Mouse (Mus musculus) gastrocnemius, postnatal 4 days (tissue): Measurements from ENCODE around the gene Zfp987. TPM values are rescaled to one million over a fixed set of nuclear protein-coding genes. Genes with fewer than 3 reads are reported as not detected.
"Not testable (repeated sequence)": the region's sequence is repeated elsewhere in the genome, so short reads cannot be mapped to it uniquely, and the experiment has no call there.

Source experiments
- DNase-seq, 2 experiments: peaks; one replicate each; pipeline ENCODE4 v3.0.0; 2021 to 2022; ENCODE audit warnings: low spot score in 2 of 2, mixed read lengths in 2 of 2
- long read RNA-seq, 2 experiments: library from polyadenylated mRNA; stranded (forward); transcript quantifications; one replicate each; pipeline ENCODE4 v2.0.0; 2021
- total RNA-seq, 2 experiments: library from RNA; stranded (reverse); gene quantifications; 2 replicates each; pipeline ENCODE4 v1.2.3; 2021

Gene Zfp987
- not detected for total RNA-seq
- long read RNA-seq, experiment 1, result 0 reads
- long read RNA-seq, experiment 2, result 0 reads

DNA sequence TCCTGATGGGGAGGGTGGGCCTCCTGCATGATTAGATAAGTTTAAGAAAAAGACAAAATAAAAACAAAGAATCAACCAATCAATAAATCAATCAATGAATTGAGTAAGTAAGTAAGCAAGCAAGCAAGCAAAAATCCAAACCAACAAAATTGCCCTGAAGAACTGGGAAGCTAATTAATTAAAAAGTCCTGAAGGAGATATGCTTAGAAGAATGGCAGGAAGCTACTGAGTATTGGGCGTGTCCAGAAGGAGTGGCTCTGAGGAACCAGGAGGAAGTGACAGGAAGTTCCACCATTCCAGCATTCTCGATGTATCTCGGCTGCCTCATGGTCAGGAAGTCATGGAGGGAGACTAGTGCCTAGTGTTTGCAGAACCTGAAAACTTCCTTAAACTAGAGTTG lies at the start of gene Zfp987:
Zfp987 (plus strand) TSS at position 301 of the 400 bp plus-strand sequence.
- not testable (repeated sequence) for DNase-seq

DNA sequence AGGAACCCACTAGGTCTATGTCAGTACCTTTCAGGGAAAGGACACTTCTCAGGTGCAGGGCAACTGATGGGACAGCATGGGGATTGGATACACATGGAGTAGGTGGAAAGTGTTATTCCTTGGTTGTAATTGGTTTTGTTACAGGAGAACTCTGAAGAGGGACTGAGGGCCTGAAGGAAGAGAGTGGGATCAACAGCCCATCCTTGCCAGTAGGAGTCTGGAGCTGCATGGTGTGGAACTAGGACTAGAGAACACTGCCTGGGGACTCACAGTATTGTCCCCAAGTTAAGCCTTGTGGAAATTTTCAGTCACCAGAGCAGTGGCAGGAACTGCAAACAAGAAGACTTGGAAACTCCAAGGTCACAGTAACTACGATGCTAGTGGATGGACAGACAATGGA lies 44.6 kb upstream of the Zfp987 start:
- DNase-seq, result peak in 1 of 2 experiments; percentile 10

DNA sequence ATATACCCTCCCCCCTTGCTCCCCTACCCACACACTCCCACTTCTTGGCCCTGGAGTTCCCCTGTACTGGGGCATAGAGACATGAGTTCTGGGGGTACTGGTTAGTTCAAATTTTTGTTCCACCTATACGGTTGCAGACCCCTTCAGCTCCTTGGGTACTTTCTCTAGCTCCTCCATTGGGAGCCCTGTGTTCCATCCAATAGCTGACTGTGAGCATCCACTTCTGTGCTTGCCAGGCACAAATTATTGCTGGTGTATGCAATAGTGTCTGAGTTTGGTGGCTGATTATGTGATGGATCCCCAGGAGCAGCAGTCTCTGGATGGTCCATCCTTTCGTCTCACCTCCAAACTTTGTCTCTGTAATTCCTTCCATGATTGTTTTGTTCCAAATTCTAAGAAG lies 43.7 kb upstream of the Zfp987 start:
- DNase-seq, result peak in 1 of 2 experiments; percentile 9

DNA sequence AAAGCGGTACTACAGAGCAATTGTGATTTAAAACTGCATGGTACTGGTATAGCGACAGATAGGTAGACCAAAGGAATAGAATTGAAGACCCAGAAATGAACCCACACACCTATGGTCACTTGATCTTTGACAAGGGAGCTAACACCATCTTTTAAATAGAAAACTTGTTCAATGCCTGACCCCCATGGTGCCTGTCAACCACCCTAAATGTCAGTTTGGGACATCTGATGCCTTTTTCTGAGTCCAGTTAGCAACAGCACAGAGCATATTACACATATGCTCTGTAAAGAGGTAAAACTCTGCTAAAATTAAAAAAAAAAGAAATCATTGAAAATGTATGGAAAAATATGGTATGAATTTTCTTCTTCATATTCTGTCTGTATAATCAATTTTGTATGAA lies 41.8 kb upstream of the Zfp987 start:
- no peak for DNase-seq

DNA sequence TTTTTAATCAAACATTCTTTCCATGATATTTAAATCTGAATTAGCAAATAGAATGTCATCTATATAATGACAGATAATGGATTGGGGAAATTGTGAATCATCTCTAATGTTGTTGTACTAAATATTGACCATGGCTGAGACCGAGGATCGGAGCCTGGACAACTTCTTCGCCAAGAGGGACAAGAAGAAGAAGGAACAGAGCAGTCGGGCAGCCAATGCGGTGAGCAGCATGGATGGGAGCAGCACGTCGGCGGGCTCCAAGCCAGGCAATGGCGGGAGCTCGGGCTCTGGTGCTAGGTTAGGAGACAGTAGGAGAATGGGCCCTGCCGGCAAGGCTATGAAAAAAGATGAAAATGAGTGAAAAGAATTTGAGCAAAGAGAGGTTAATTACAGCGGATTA lies 38.5 kb upstream of the Zfp987 start:
- DNase-seq, result peak in 1 of 2 experiments; percentile 22

DNA sequence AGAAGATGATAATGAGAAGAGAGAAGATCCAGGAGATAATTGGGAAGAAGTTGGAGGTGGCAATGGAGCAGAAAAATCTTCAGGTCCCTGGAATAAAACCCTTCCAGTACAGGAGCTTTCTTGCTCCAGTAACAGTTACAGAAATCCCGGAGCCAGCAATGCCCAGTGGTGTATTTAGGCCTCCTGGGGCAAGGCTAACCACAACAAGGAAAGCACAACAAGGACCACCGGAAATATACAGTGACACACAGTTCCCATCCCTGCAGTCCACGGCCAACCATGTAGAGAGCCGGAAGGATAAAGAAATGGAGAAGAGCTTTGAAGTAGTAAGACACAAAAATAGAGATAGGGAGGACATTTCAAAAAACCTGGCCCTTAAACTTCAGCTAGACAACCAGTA lies 38.0 kb upstream of the Zfp987 start:
- peak in 1 of 2 experiments; percentile 10 for DNase-seq

DNA sequence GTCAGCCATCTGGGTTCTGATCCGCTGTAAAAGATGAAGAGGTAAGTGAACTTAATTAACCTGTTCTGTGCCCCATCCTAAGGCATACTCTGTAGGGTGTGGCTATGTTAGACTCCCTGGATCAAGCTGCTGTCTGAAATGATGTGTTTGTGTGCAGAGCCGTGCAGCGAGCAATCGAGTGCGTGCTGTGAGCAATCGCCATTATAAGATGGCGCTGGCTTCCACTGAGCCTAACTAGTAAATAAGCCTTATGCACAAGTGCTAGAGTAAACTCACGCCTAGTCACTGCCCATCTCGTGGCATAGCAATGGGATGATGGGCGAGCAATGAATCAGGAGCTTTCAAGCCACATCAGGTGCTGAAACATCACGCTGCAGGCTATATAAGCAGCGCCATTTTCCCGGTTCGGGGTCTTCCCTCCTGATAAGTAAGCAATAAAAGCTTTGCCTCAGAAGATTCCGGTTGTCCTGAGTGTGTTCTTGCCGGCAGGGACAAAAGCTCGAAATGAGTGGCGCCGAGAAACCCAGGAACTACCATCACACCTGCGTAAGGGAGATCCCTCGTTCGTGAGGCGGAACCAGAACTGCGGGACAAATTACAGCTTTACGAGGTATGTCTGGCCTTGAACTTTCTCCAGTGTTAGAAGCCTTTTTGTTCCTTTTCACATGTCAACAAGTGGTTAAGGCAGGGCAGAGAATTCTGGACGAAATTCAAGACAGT lies 37.0 kb upstream of the Zfp987 start:
- peak in 1 of 2 experiments; percentile 11 for DNase-seq

DNA sequence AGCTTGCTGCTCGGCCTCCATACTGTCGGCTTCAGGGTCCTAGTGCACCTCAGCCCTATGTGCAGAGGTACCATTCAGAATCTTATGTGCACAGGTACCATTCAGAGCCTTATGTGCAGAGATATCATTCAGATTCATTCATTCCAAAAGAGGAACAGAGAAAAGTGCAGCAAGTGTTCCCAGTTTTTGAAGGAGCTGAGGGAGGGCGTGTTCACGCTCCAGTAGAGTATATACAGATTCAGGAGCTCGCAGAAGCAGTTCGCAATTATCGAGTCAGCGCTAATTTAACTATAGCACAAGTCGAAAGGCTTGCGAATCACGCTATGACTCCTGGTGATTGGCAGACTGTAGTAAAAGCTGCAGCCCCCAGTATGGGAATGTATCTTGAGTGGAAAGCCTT lies 36.0 kb upstream of the Zfp987 start:
- not testable (repeated sequence) for DNase-seq

DNA sequence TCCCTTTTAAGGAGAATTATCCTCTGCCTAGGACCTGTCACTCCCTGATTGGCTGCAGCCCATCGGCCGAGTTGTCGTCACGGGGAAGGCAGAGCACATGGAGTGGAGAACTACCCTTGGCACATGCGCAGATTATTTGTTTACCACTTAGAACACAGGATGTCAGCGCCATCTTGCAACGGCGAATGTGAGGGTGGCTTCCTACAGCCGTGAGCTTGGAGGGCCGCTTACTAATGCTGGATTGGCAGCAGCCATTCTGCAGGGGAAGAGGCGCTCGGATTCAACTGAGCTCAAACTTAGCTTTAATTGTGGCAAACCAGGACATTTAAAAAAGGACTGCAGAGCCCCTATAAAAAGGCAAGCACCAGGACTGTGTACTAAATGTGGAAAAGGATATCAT lies 35.1 kb upstream of the Zfp987 start:
- DNase-seq, result not testable (repeated sequence)

DNA sequence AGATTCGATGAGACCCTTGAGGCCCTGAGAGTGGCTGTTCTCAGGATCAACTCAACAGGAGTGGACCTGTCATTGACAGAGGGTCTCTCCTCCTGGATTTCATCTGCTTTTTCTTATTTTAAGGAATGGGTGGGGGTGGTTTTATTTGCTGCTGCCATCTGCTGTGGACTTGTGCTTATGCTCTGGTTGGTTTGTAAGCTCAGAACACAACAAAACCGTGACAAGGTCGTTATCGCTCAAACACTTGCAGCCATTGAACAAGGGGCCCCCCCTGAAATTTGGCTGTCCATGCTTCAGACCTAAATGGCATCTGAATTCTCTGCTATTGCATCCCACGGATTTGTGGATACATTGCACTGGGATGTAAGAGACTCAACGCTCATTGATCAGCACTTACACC lies 34.1 kb upstream of the Zfp987 start:
- DNase-seq, result not testable (repeated sequence)

DNA sequence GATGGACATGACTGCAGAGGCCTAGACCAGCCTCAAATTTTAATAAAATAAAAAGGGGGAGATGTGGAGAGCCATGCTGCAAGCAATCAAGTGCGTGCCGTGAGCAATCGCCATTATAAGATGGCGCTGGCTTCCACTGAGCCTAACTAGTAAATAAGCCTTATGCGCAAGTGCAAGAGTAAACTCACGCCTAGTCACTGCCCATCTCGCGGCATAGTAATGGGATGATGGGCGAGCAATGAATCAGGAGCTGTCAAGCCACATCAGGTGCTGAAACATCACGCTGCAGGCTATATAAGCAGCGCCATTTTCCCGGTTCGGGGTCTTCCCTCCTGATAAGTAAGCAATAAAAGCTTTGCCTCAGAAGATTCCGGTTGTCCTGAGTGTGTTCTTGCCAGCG lies 33.5 kb upstream of the Zfp987 start:
- peak in 1 of 2 experiments; percentile 8 for DNase-seq

DNA sequence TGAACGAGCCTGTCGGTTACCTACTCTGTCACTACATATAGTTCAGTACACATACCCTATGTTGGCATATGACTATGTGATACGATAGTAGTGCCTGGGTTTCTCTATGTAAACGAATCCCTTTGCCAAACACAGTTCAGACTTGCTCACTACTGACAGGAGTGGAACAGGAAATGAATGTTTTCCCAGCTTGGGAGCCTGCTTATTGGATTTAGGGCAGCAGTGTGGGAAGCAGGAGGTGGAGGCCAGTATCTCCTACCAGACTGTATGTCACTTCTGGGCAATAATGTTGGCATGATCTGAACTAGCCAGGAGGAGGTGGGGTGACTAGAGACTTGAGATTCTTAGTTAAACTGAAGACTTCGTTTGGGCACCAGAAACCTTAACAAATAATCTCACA lies 32.3 kb upstream of the Zfp987 start:
- DNase-seq, result not testable (repeated sequence)

DNA sequence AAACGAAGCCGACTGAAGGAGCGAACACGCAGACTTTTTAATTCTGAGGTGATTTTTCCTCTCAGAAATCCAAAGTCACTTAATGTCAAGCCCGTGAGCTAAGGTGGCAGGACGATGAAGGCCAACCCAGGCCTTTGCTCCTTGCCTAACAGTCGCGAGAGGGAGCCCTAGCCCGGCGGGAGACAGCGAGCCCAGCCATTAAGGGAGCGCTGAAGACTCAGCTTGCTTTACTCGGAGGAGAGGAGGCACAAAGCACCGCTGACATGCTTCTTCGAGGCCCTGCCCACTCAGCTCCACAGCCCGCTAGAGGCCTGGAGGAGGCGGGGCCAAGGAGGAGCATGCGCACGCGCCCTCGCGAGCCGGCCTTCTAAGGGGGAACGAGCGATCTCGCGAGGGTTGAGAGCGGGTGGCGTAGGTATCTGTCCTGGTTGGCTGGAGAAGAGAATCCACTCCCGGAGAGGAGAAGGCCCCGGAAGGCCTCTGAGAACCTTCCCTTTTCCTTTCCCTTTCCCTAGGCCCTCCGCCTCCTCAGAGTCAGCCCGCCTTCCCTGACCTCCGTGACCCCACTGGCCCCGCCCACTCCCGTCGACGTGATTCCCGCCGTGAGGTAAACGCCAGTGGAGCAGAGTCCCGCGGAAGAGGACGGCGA lies 30.0 kb upstream of the Zfp987 start:
- DNase-seq, result peak in 1 of 2 experiments; percentile 27

DNA sequence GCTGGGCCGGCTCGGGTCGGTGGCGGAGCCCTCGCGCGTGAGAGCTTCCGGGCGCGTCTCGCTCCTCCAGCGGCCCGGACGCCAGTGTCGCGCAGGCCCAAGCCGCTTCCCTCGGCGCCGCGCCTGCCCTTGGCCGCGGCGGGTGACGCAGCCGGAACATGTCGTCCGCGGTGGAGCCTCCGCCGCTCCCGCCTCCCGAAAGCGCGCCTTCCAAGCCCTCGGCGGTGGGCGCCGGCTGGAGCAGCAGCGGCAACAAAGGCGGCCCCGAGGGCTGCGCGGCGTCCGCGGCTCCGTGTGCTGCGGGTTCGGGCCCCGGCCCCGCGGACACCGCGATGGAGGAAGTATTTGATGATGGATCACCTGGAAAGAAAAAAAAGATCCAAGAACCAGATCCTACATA lies 29.5 kb upstream of the Zfp987 start:
- DNase-seq, result peak in 1 of 2 experiments; percentile 15

DNA sequence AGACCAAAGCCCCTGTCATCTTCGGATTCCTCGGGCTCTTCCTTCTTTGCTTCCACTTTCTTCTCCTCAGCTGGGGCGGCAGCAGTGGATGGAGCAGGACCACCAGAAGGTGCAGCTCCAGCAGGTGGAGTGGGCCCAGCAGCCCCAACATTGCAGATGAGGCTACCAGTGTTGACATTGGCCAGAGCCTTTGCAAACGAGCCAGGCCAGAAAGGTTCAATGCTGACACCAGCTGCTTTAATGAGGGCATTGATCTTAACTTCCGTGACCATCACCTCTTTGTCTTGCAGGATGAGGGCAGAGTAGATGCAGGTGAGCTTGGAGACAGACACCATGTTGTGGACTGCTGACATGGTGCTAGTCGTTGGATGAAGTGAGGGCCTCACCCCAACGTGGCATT lies 23.8 kb upstream of the Zfp987 start:
- not testable (repeated sequence) for DNase-seq

DNA sequence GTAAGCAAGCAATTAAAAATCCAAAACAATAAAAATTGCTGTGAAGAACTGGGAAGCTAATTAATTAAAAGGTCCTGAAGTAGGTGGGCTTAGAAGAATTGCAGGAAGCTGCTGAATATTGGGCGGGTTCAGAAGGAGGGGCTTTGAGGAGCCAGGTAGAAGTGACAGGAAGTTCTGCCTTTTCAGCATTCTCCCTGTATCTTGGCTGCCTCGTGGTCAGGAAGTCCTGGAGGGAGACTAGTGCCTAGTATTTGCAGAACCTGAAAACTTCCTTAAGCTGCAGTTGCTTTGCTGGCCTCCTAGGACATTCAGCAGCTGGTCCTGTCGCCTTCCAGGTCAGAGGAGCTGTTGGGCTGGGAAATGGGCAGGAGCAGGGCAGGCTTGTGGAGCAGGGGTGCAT lies 4.3 kb downstream of the Zfp987 start:
- DNase-seq, result peak in 1 of 2 experiments; percentile 4

DNA sequence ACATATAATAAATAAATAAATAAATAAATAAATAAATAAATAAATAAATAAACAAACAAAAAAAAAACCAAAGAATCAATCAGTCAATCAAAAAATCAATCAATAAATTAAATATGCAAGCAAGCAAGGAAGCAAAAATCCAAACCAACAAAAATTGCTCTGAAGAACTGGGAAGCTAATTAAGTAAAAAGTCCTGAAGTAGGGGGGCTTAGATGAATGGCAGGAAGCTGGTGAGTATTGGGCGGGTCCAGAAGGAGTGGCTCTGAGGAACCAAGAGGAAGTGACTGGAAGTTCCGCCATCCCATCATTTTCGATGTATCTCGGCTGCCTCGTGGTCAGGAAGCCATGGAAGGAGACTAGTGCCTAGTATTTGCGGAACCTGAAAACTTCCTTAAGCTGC lies 59.4 kb downstream of the Zfp987 start, which contains the start of gene Zfp600:
Zfp600 (plus strand) TSS at position 301 of the 400 bp plus-strand sequence.
- not testable (repeated sequence) for DNase-seq

DNA sequence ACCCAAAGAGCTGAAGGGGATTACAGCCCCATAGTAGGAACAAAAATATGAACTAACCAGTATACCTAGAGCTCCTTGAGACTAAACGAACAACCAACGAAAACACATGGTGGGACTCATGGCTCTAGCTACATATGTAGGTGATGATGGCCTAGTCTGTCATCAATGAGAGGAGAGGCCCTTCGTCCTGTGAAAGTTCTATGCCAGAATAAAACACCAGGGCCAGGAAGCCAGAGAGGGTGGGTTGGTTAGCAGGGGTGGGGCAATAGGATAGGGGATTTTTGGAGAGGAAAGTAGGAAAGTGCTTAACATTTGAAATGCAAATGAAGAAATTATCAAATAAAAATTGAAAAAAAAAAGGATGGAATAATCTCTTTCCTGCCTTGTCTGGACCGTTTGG lies 65.8 kb downstream of the Zfp987 start:
- not testable (repeated sequence) for DNase-seq

DNA sequence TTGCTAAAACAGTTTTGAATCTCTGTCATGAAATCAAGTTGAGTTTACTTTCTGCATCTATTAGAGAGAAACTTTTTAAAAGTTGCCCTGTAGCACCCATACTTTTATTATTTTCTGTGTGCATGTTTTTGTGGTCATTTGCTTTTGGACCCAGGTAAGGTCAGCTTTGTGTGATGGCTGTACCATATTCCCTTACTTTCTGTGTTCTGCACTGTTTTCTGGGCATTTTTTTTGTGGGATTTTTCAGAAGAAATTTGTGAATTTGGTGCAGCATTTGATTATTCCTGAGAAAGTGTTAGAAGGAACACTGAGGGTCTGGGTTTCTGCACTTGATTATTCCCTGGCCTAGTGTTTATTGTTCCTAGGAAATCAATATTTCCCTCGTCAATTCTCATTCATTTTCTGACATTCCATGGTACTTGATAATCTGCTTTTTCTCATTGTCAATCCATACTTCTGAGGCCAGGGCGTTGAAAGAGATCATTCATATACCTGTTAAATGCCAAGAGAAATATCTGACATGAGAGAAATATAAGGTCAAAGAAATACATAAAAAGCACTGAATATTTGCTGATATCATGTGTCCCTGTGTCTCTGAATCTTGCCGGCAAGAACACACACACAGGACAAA lies 70.2 kb downstream of the Zfp987 start:
- DNase-seq, result not testable (repeated sequence)

DNA sequence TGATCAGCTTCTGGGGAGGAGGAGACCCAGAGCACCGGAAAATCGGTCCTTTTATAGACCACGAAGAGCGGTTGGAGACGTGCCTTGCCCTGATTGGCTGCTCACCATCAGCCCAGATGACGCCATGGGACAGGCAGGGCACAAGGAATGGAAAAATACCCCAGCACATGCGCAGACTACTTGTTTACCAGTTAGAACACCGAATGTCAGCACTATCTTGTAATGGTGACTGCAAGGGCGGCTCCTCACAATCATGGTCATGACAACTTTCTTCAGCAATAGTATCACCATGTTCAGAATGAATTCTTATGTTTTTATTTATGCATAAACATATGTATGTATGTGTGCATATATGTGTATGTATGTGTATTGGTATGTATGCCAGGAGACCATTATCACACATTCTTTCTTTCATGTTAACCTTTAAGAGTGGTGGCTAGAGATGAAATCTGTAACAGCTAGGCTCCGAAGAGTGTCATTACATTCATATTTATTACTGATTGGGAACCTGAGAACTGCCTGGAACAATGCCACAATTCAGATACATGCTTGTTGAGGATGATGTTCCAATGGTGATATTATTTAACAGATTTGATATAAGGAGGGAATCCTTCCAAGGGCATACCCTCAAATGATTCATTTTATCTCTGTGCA lies 70.9 kb downstream of the Zfp987 start:
- DNase-seq, result peak; percentile 19 to 23

DNA sequence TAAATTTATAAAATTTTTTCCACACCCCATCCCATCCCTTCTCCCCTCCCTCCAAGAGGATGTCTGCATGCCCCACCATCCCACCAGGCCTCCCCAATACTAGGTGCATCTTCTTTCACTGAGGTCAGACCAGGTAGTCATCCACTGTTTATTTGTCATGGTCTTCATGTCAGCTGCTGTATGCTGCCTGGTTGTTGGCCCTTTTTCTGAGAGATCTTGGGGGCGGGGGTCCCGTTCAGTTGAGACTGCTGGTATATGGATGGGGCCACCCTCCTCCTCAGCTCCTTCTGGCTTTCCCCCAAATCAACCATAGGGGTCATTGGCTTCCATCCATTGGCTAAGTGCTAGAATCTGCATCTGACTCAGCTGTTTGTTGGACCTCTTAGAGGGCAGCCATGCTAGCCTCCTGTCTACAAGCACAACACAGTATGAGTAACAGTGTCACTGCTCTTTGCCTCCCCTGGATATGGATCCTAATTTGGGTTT lies 71.7 kb downstream of the Zfp987 start:
- not testable (repeated sequence) for DNase-seq
